Mouse (Mus musculus) liver, embryonic 15.5 days (tissue): Measurements from ENCODE around the gene Coq5. TPM values are rescaled to one million over a fixed set of nuclear protein-coding genes. Genes with fewer than 3 reads are reported as not detected.

Experiments used
- ATAC-seq: fragments of 200-750 bp; cut with Nextera tagmentation; 2 replicates; pipeline ENCODE4 v1.8.0; 2017; ENCODE audit warnings: moderate number of reproducible peaks, mild to moderate bottlenecking, moderate library complexity; ENCODE audit not compliant: insufficient read depth
- H3K27ac ChIP-seq: fragments of 300-500 bp; sonication (generic); replicated peaks from 2 replicates; pipeline ENCODE4 v1.5.1; 2015; ENCODE audit warnings: mild to moderate bottlenecking, inconsistent platforms
- H3K27me3 ChIP-seq: fragments of 300-500 bp; sonication (generic); 2 replicates; pipeline ENCODE4 v1.6.1; 2015; ENCODE audit warnings: mild to moderate bottlenecking, inconsistent platforms
- H3K36me3 ChIP-seq: fragments of 300-500 bp; sonication (generic); replicated peaks from 2 replicates; pipeline ENCODE4 v1.6.1; 2015; ENCODE audit warnings: moderate library complexity, mild to moderate bottlenecking, inconsistent platforms
- H3K4me1 ChIP-seq: fragments of 300-500 bp; sonication (generic); replicated peaks from 2 replicates; pipeline ENCODE4 v1.6.1; 2015; ENCODE audit warnings: inconsistent platforms
- H3K4me2 ChIP-seq: fragments of 300-500 bp; sonication (generic); 2 replicates; pipeline ENCODE4 v1.6.1; 2015; ENCODE audit warnings: moderate library complexity, mild to moderate bottlenecking, inconsistent platforms
- H3K4me3 ChIP-seq: fragments of 300-500 bp; sonication (generic); replicated peaks from 2 replicates; pipeline ENCODE4 v1.5.1; 2015; ENCODE audit warnings: mild to moderate bottlenecking, inconsistent platforms
- H3K9ac ChIP-seq: fragments of 300-500 bp; sonication (generic); 2 replicates; pipeline ENCODE4 v1.6.1; 2015; ENCODE audit warnings: moderate library complexity, mild to moderate bottlenecking, inconsistent platforms
- H3K9me3 ChIP-seq: fragments of 300-500 bp; sonication (generic); replicated peaks from 2 replicates; pipeline ENCODE4 v1.6.1; 2016; ENCODE audit warnings: inconsistent platforms
- WGBS: fragments of 180-500 bp; shearing (Covaris S2); methylation state at CpG from one replicate; pipeline ENCODE4 v1.1.7; 2015; ENCODE audit warnings: mixed read lengths; ENCODE audit not compliant: insufficient replicate concordance; 5-methylcytosine and 5-hydroxymethylcytosine counted together
- polyA plus RNA-seq: library from polyadenylated mRNA; unstranded; fragments of >200 nt; fragmentation: Nextera tagmentation; extraction: Ambion mirVana; gene quantifications from 2 replicates; pipeline ENCODE4 v1.2.1, GENCODE M21; 2015

Gene Coq5
- 27.5 and 28.4 TPM in 2 replicates for polyA plus RNA-seq

DNA sequence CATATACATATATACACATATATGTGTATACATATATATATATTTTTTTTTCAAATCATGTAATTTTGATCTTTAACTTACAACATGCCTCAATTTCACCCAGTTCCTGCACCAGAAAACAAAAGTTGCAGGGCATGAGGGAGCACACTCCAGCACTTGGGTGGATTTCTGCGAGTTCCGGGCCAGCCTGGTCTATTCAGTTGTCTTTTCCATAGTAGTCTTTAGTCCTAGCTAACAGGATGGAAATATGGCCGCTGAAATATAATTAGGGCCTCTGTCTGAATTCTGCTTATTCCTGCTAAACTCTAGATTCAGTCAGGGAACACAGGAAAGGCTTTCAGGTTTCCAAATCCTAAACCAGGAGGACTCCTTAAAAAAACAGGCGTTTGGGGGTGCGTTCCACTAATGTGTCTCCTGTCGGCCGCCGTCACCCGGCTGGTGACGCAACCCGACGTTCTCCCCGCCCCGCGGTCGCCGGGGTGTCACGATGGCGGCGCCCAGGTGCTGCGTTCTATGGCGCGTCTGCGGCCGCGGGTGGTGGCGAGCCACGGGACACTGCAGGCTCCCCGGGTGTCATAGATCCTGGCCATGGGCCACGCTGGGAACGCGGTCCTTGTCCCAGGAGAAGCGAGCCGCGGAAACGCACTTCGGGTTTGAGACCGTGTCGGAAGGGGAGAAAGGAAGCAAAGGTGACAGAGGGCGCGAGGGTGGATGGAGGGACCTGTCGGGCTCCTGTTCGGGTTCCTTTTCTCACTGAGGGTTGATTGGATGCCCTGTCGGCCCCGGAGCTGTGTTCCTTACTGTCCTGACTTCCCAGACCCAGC is at the start of gene Coq5:
Gene Coq5, plus strand, starts transcription at position 441 of the 824 bp plus-strand sequence.
- Histone ChIP-seq H3K27me3 (no peaks in the 10 kb centered on the region), H3K9me3 (0 out of 2 replicates have a peak, but pooled peaks cover 2% of the 10 kb centered on the region), H3K9ac (peak within 1 kb of the TSS; percentile 88), H3K4me3 (peak within 1 kb of the TSS; percentile 97), H3K36me3 (peaks cover 11% of the 10 kb centered on the region), H3K27ac (peak within 1 kb of the TSS; percentile 66), H3K4me1 (peaks cover 51% of the 10 kb centered on the region), H3K4me2 (peak within 1 kb of the TSS; percentile 93)
- 3% methylated on average over 45 of the region's 45 CpGs for WGBS
- peak; percentile 74 for ATAC-seq

DNA sequence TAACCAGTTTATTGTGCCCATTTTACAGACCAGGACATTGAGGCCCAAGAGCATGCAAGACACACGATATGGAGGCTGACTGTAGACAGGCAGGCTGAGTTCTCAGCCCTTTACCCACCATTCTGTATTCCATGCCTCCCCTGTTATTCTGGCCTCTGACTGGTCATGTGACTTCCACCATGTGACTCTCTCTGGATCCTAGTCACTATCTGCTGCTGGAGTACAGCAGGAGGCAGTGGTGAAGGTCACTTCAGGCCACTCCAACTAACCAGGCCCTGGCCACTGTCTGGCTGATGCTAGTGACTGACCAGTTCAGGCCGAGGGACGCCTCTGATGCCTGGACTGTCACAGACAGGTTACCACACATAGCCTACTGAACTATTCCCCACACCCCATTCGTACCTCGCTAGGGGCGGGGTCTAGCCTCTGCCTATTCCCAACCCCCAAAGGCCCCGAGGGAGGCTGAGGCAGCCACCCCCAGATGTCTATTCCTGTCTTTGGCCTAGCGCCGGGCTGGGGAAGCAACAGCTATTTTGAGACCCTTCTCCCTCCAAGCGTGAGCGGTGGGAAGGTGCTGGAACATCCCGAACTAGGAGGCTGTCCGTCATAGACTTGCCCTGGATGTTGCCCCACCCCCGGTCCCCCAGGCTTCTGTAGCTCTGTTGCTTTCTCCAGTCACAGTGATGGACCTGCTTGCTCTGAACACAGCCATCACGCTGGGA is 48.5 kb upstream of the Coq5 start:
- H3K4me3 ChIP-seq, result no peak overlapping the region
- peaks cover 10% of the 10 kb centered on the region for H3K4me1 ChIP-seq
- H3K27ac ChIP-seq, result no peak overlapping the region
- H3K27me3 ChIP-seq, result peaks cover 66% of the 10 kb centered on the region
- H3K4me2 ChIP-seq, result no peak overlapping the region
- H3K36me3 ChIP-seq, result no peaks in the 10 kb centered on the region
- no peaks in the 10 kb centered on the region for H3K9me3 ChIP-seq
- WGBS, result 53% methylated on average over 15 of the region's 15 CpGs
- H3K9ac ChIP-seq, result no peak overlapping the region
- ATAC-seq, result no peak

DNA sequence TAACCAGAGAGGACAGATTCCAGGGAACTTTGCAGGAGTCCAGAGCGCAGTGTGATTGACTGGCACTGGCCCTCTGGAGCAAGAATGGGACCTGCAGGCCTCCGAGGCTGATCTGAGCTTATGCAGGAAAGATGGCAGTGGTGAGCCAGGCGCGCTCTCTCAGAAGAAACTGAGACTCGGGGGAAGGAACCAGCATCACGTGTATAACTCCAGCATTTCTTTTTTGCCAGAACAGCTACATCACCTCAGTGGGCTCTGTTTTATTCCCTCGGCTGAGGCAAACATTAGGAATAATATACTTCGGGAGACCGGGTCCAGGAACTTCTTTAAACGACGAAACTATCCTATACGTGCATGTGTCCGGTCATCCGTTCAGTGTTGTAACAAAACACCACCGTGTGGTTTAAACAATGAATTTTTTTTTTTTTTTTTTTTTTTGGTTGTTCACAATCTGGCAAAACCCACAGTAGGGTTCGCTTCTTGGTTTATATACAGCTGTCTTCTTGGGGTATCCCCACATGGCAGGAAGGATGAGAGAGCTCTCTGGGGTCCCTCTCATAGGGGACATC is 47.8 kb upstream of the Coq5 start:
- peaks cover 72% of the 10 kb centered on the region for H3K27me3 ChIP-seq
- ATAC-seq, result no peak
- H3K4me1 ChIP-seq, result peaks cover 13% of the 10 kb centered on the region
- 38% methylated on average over 16 of the region's 16 CpGs for WGBS
- no peak overlapping the region for H3K4me3 ChIP-seq
- H3K9ac ChIP-seq, result no peak overlapping the region
- no peaks in the 10 kb centered on the region for H3K36me3 ChIP-seq
- H3K9me3 ChIP-seq, result no peaks in the 10 kb centered on the region
- no peak overlapping the region for H3K27ac ChIP-seq
- H3K4me2 ChIP-seq, result no peak overlapping the region

DNA sequence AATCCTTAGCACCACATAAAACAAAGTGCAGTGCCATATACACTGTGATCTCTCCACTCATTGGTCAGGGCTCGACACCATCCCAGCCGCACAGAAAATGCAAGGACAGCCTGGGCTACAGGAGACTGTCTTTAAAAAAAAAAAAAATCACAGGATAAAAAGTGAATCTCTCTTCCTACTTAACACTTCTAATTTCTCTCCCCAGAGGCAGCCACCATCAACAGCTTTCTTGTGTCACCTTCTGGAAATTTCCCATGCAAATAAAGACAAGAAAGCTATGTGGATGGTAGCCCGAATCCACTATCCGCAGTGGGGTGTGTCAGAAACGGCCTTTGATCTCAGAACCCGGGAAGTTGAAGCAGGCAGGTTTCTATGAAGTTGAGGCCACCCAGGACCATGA is 47.0 kb upstream of the Coq5 start:
- Histone ChIP-seq H3K4me1 (peaks cover 17% of the 10 kb centered on the region), H3K9ac (no peak overlapping the region), H3K36me3 (no peaks in the 10 kb centered on the region), H3K4me3 (no peak overlapping the region), H3K9me3 (no peaks in the 10 kb centered on the region), H3K27ac (no peak overlapping the region), H3K4me2 (no peak overlapping the region), H3K27me3 (peaks cover 72% of the 10 kb centered on the region)
- no peak for ATAC-seq
- 53% methylated on average over 6 of the region's 6 CpGs for WGBS

DNA sequence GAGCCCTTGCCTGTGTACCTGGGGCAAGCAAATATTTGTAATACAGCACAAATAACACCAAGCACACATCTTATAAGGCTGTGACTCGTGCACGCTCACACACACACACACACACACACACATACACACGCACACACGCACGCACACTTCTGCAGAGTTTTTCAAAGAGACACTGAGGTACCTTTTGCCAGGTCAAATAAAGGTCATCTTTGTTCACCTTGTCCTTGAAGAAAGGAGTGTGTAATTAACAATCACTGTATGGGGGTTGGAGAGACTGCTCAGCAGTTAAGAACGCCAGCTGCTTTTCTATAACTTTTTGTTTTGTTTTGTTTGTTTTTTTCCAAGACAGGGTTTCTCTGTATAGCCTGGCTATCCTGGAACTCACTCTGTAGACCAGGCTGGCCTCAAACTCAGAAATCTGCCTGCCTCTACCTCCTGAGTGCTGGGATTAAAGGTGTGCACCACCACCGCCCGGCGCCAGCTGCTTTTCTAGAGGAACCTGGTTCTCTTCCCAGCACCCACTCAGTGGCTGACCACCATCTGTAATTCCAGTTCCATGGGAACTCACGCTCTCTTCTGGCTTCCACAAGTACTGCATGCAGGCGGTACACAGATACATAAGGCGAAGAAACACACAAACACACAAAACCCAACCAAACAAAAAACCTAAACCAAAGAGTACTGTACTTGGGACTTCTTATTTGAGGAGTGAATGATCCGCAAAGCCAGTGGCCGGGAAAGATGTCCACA is 46.3 kb upstream of the Coq5 start:
- ATAC-seq, result no peak
- WGBS, result 74% methylated on average over 14 of the region's 14 CpGs
- H3K36me3 ChIP-seq, result no peaks in the 10 kb centered on the region

DNA sequence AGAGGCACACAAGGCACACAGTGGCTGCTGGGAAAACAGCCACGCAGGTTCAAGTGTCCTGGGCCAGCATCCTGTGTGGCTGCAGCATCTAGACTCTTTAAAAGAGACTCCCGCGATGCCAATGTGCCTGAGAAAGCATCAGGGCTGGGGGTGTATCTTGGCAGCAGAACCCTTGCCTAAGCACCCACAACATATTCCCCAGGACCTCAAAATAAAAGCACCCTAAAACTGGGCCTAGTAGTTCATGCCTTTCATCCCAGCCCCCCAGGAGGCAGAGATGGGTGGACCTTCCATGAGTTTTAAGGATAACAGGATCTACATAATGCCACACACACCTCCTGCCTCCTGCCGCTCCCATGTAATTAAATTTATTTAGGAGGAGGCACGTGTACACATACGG is 44.9 kb upstream of the Coq5 start:
- Histone ChIP-seq H3K27ac (no peak overlapping the region), H3K36me3 (peaks cover under 1% of the 10 kb centered on the region; the same call in 1 of the 2 replicates), H3K4me1 (peaks cover 30% of the 10 kb centered on the region), H3K27me3 (peaks cover 65% of the 10 kb centered on the region), H3K9ac (no peak overlapping the region), H3K4me3 (no peak overlapping the region), H3K9me3 (no peaks in the 10 kb centered on the region), H3K4me2 (no peak overlapping the region)
- no peak for ATAC-seq
- 76% methylated on average over 6 of the region's 6 CpGs for WGBS

More for the DNA sequence above, 46.3 kb upstream of the Coq5 start:
- H3K9ac ChIP-seq, result no peak overlapping the region
- no peak overlapping the region for H3K27ac ChIP-seq
- peaks cover 18% of the 10 kb centered on the region for H3K4me1 ChIP-seq
- no peak overlapping the region for H3K4me3 ChIP-seq
- H3K4me2 ChIP-seq, result no peak overlapping the region
- peaks cover 72% of the 10 kb centered on the region for H3K27me3 ChIP-seq
- no peaks in the 10 kb centered on the region for H3K9me3 ChIP-seq

DNA sequence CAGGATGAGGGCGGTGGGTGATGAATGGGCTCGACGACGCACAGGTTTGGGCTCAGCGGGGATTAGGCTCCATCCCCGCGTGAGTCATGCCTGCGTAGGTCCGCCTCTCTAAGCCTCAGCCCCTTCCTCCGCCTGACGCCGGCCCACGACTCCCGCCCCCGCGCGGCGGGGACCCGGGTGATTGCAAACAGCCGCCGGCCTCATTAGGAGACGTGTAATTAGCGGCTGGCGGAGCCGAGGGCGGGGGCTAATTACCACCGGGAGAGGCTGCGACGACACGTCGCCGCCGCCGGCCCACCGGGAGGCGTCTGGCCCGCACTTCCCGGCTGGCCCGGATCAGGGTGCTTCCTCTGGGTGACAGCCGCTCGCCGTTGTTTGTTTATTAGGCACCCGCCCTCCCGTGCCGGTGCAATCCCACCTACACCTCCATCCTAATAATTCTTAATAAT is 44.1 kb upstream of the Coq5 start:
- peak overlapping the region; percentile 55 for H3K9ac ChIP-seq
- peaks cover 9% of the 10 kb centered on the region for H3K36me3 ChIP-seq
- peak overlapping the region; percentile 59 for H3K4me3 ChIP-seq
- no peak overlapping the region for H3K27ac ChIP-seq
- H3K4me2 ChIP-seq, result peak overlapping the region; percentile 84
- ATAC-seq, result no peak
- WGBS, result 1% methylated on average over 45 of the region's 45 CpGs
- peaks cover 60% of the 10 kb centered on the region for H3K27me3 ChIP-seq
- H3K9me3 ChIP-seq, result no peaks in the 10 kb centered on the region
- peaks cover 39% of the 10 kb centered on the region for H3K4me1 ChIP-seq

DNA sequence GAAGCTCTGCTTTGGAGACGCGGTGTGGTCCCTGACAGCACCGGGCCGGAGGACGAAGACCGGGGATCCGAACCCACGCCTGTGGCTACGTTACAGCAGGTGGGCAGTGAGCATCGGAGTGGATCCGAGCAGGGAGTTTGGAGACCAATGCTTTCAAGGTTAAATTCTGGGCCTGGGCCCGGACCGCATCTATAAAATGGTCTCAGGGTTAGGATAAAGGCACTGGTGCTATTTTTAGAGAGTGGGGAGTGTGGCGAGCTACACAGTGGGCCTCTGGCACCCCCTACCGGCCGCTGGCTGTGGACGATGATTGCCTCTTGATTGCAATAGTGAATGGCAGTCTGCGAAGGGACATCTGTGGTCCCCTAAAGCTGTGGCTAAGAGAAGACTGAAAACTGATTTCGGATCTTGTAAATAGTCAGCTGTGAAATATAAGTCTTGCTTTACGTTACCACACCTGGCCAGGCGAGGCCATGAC is 43.6 kb upstream of the Coq5 start, which contains the start of gene Pop5:
Gene Pop5, plus strand, starts transcription at position 51 of the 478 bp plus-strand sequence.
- no peaks in the 10 kb centered on the region for H3K9me3 ChIP-seq
- peaks cover 13% of the 10 kb centered on the region for H3K36me3 ChIP-seq
- H3K27me3 ChIP-seq, result peaks cover 57% of the 10 kb centered on the region
- 2% methylated on average over 21 of the region's 21 CpGs for WGBS
- peak within 1 kb of the TSS; percentile 84 for H3K4me2 ChIP-seq
- H3K4me3 ChIP-seq, result peak within 1 kb of the TSS; percentile 59
- H3K9ac ChIP-seq, result peak within 1 kb of the TSS; percentile 55
- peak; percentile 38 for ATAC-seq
- H3K4me1 ChIP-seq, result peaks cover 39% of the 10 kb centered on the region
- no peak within 1 kb of the TSS for H3K27ac ChIP-seq

DNA sequence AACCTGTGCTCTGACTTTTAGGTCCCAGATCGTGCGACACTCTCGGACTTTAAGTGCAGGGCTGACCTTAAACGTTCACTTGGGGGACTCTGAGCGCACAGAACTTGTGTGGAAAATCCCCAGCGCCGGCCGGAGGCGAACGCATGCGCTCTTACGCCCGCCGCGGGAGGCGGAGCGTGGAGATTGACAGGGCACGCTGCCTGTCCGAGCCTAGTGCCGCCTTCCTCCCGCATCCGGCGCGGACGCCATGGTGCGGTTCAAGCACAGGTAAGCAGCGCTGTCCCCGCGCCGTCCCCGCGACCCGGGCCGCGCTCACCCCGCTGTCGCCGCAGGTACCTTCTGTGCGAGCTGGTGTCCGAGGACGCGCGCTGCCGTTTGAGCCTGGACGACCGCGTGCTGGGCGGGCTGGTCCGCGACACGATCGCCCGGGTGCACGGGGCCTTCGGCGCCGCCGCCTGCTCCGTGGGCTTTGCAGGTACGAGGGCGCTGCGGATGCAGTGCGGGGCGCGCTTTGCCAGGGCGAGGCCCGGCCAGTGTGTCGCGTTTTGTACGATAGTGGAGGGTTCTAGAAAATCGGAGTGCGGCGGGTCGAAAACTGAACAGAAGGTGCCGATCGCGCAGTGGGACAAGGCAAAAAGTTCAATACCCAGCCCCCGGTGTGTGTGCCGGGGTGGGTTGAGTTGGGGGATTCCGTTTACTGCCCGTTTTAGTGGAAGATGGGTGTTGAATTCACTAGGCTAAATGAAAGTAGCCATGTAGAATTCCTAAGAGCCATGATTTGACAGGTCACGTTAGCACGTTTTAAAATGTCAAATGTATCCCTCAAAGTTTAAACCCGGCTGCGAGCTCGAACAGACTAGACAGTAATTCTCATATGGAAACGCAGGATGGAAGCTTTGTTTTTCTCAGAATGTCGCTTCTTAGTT is 41.4 kb upstream of the Coq5 start:
- Histone ChIP-seq H3K27me3 (peaks cover 35% of the 10 kb centered on the region), H3K9ac (peak overlapping the region; percentile 81), H3K4me2 (peak overlapping the region; percentile 88), H3K27ac (peak overlapping the region; percentile 74), H3K36me3 (peaks cover 36% of the 10 kb centered on the region), H3K9me3 (no peaks in the 10 kb centered on the region), H3K4me3 (peak overlapping the region; percentile 84), H3K4me1 (peaks cover 39% of the 10 kb centered on the region)
- under 1% methylated on average over 88 of the region's 88 CpGs for WGBS
- ATAC-seq, result peak; percentile 87
